25 mouse cellular contexts compared by ENCODE assay signal in the genomic region with DNA sequence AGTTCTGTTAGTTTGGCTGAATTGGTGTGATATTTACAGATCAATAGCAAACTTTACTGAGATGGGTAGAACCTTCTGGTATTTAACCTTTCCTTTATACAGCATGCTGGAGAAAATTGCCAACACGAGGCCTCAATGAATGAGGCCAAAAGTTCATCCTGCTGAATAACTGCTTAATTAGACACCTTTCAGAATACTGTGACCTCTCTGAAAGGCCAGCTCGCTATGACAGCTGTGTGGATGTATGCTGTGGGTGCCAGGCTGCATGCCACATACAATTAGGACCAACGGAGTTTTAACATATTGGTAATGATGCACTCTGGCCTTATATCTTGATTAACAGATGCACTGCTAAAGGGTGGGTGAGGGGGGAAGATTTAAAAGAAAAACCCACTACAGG.
"Had no signal": no experiment of that assay in that cellular context is flagged by ENCODE, and none has a peak within 500 bp of the region (broad histone marks: within the 10 kb centered on the region; RNA-seq: fewer than 3 reads in every experiment).

No protein-coding gene starts in this region.

- H3K4me3 ChIP-seq: heart, adult 2 months; heart, embryonic 13.5 days; heart, embryonic 15.5 days; hindbrain, embryonic 13.5 days; hindbrain, embryonic 15.5 days; kidney, embryonic 15.5 days; limb, embryonic 13.5 days; limb, embryonic 15.5 days; liver, embryonic 12.5 days had no signal

- H3K36me3 ChIP-seq: heart, embryonic 13.5 days; heart, embryonic 15.5 days; hindbrain, embryonic 13.5 days; hindbrain, embryonic 15.5 days; kidney, embryonic 15.5 days; limb, embryonic 13.5 days; limb, embryonic 15.5 days; liver, embryonic 12.5 days had no signal

- H3K27ac ChIP-seq: heart, adult 2 months; heart, embryonic 13.5 days; heart, embryonic 15.5 days; hindbrain, embryonic 13.5 days; hindbrain, embryonic 15.5 days; hindbrain, postnatal 0 days; kidney, embryonic 15.5 days; kidney, postnatal 0 days; limb, embryonic 13.5 days; limb, embryonic 15.5 days; liver, embryonic 12.5 days had no signal

- H3K9ac ChIP-seq: heart, embryonic 13.5 days; heart, embryonic 15.5 days; hindbrain, embryonic 13.5 days; hindbrain, embryonic 15.5 days; kidney, embryonic 15.5 days; limb, embryonic 13.5 days; limb, embryonic 15.5 days; liver, embryonic 12.5 days had no signal

- DNase-seq: gastrocnemius, postnatal 14 days; gastrocnemius, postnatal 36 days; heart, adult 11 months; heart, adult 2 months; heart, postnatal 14 days; heart, postnatal 36 days; kidney, adult 11 months; kidney, adult 2 months; kidney, adult 9 months; kidney, postnatal 14 days; kidney, postnatal 36 days; layer of hippocampus, postnatal 36 days; left cerebral cortex, postnatal 4 days had no signal

- H3K4me2 ChIP-seq: heart, embryonic 11.5 days; heart, embryonic 13.5 days; heart, embryonic 15.5 days; hindbrain, embryonic 13.5 days; hindbrain, embryonic 15.5 days; kidney, embryonic 15.5 days; limb, embryonic 13.5 days; limb, embryonic 15.5 days; liver, embryonic 12.5 days had no signal

- H3K9me3 ChIP-seq: heart, embryonic 13.5 days; heart, embryonic 15.5 days; hindbrain, embryonic 13.5 days; hindbrain, embryonic 15.5 days; kidney, embryonic 15.5 days; limb, embryonic 13.5 days; limb, embryonic 15.5 days; liver, embryonic 12.5 days had no signal

- ATAC-seq: hindbrain, postnatal 0 days; intestine, embryonic 16.5 days; liver, embryonic 12.5 days had no signal

- H3K27me3 ChIP-seq: heart, embryonic 13.5 days; heart, embryonic 15.5 days; hindbrain, embryonic 13.5 days; hindbrain, embryonic 15.5 days; kidney, embryonic 15.5 days; limb, embryonic 13.5 days; limb, embryonic 15.5 days; liver, embryonic 12.5 days had no signal

- H3K4me1 ChIP-seq: heart, embryonic 13.5 days; heart, embryonic 15.5 days; kidney, embryonic 15.5 days; limb, embryonic 15.5 days; liver, embryonic 12.5 days had no signal
